Mouse (Mus musculus) adrenal gland, adult 10 weeks (tissue): Measurements from ENCODE around the gene Kcnh6. TPM values are rescaled to one million over a fixed set of nuclear protein-coding genes. Genes with fewer than 3 reads are reported as not detected.

Experiments
- polyA plus RNA-seq: library from polyadenylated mRNA; stranded (reverse); fragments of 350-450 nt; fragmentation: Illumina TruSeq; extraction: RNeasy Lipid Tissue Mini Kit (QIAGEN cat#74804); gene quantifications from one replicate; pipeline ENCODE4 v1.2.3, GENCODE M21; 2014; ENCODE audit warnings: low read depth, low replicate concordance

The Kcnh6 gene
- polyA plus RNA-seq: not detected

DNA sequence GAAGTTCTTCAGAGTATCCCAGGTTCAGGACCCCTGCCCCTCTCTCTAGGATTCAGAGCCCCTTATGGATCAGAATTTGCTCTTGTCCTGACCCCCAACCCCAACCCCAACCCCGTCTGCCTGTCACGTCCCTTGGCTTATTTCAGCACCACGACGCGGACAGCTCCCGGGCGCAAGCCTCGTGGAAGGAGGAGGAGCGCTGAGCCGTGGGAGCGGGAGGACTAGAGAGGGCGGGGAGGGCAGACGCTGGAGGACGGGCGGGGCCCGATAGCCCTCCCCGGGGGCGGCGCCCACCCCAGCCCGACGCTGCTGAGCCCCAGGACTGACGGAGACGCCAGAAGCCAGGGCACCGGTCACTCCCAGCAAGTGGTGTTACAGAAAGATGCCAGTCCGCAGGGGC, at the start of gene Kcnh6:
Gene Kcnh6 (plus strand): TSS at position 304 of the 400 bp plus-strand sequence.

DNA sequence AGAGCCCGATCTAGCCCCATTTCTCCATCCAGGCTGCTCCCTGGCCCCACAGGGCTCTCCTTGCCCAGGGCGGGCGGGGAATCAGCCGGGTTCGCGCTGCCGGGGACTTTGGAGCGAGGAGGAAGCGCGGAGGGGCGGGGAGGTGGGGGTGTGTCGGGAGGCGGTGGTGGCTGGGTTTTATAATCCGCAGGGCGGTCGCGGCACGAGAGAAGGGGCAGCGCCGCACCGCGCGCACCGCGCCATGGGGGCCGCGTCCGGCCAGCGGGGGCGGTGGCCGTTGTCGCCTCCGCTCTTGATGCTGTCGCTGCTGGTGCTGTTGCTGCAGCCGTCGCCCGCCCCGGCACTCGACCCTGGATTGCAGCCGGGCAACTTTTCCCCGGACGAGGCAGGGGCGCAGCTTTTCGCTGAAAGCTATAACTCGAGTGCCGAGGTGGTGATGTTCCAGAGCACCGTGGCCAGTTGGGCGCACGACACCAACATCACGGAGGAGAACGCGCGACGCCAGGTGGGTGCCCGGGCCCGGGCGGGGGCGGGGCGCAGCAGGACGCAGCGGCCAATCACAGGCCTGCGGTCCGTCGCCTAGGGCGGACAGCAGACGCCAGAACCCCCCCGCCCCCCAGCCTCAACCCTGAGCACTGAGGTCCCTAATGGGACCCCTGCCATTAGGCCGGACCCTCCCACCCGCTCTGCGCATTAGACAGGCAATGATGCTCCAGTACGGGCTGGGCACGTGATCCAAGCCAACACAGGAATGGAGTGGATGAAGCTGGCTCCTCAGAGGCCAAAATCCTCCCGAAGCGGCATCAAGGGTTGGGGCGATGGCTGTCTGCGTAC, 40.0 kb upstream of the Kcnh6 start, which contains the start of gene Ace:
Gene Ace (plus strand): TSS at position 205 of the 834 bp plus-strand sequence.

DNA sequence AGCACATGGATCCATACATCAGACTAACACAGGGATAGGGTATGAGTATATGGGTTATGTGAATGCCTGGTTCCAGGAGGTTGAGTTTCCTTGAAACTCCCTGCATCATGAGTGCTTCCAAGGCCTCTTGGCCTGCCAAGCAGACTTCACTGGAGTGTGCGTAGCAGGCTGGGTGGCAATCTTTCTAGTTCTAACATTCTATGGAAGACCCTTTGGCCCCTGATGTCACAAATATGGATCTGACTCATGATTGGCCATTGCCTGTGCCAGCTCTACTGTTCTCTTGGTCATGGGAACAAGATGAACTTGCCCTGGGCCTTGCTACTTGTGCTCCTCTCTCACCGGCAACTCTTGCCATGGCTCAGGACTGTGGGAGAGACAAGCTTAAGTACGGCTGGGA, 13.5 kb upstream of the Kcnh6 start, which contains the start of gene Ace3:
Gene Ace3 (plus strand): TSS at position 301 of the 400 bp plus-strand sequence.

DNA sequence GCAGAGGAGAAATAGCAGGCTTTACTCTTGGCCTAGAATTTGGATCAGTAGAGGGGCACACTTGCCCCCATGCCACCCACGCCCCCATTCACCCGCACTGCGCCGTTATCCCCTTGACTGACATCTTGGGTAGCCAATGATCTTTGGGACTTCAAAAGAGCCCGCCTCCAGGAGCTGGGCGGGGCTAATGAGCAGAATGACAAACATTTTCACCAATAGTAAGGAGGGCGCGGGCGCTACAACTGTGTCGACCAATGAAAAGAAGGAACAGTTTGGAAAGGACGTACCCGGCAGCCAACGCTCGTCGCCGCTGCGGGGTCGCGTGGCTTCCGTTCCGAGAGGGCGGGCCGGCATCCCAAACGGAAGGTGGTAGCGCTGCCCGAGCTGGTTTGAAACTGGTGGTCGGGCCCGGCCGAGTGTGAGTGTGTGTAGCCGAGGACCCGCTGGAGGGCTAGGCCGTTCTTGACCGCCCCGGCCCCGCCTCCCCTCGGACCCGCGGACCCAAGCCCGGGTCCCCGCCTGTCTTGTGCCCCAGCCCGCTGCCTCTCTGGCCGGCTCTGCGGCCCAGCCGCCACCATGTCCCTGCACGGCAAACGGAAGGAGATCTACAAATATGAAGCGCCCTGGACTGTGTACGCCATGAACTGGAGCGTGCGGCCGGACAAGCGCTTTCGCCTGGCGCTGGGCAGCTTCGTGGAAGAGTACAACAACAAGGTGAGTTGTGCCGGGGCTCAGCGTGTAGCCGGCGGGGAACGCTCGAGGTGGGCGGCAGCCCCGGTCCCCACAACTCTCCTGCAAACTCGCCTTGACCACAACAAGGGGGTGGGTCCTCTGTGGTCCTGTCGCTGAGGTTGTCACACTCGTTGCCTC, 28.9 kb downstream of the Kcnh6 start, which contains the start of gene Dcaf7:
Gene Dcaf7 (plus strand): TSS at position 325 of the 870 bp plus-strand sequence.

DNA sequence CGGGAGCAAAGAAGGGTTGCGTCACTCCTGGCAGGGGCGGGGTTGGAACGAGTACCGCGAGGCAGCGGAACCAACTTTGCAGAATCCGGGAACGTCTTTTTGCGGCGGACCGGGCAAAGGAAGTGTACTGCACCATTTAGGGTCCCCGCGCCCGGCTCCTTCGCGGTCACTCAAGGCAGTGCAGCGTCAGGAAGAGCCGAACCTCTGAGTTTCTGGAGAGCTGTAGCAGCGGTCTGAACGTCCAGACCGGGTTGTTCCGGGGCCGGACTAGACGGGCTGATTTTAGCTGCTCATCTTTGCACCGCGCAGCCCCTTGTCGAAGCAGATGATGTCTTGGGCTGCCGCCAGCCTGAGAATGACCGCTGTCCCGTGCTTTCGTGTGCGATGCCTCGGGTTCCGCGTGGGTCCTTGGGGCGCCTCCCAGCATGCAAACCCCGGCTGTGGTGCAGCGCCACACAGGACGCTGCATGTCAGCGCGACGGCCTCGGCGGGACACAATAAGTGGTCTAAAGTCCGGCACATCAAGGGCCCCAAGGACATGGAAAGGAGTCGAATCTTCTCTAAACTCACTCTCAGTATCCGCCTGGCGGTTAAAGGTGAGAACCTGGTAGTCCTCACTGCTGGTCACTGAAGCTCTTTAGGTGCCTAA, 58.1 kb downstream of the Kcnh6 start, which contains the start of gene Taco1:
Gene Taco1 (plus strand): TSS at position 139 of the 649 bp plus-strand sequence.

Other genes starting within 250 kb of the Kcnh6 start
- gene Cyb561, start 54.8 kb upstream of the Kcnh6 start, polyA plus RNA-seq: 58.4 TPM
- gene Ace, start 40.2 kb upstream of the Kcnh6 start, polyA plus RNA-seq: 4.3 TPM
- not detected for gene Ace3, start 13.4 kb upstream of the Kcnh6 start, polyA plus RNA-seq
- gene Dcaf7, start 28.7 kb downstream of the Kcnh6 start, polyA plus RNA-seq: 43.0 TPM
- 15.1 TPM for gene Taco1, start 57.9 kb downstream of the Kcnh6 start, polyA plus RNA-seq
- gene Map3k3, start 76.5 kb downstream of the Kcnh6 start, polyA plus RNA-seq: 9.6 TPM
- not detected for gene Gm10840, start 152.7 kb downstream of the Kcnh6 start, polyA plus RNA-seq
- gene Limd2, start 152.7 kb downstream of the Kcnh6 start, polyA plus RNA-seq: 2.2 TPM
- gene Strada, start 194.0 kb downstream of the Kcnh6 start, polyA plus RNA-seq: 8.9 TPM
- gene Ccdc47, start 208.2 kb downstream of the Kcnh6 start, polyA plus RNA-seq: 267 TPM
- 65.4 TPM for gene Ddx42, start 208.8 kb downstream of the Kcnh6 start, polyA plus RNA-seq
- 20.9 TPM for gene Ftsj3, start 248.0 kb downstream of the Kcnh6 start, polyA plus RNA-seq
- gene Psmc5, start 248.0 kb downstream of the Kcnh6 start, polyA plus RNA-seq: 33.4 TPM